Comparison of ENCODE assay signal across 15 mouse cellular contexts in genomic region chr15:62511461-62511860, GRCm38 (mm10).
"Had no signal": no experiment of that assay in that cellular context is flagged by ENCODE, and none has a peak within 500 bp of the region (broad histone marks: within the 10 kb centered on the region; RNA-seq: fewer than 3 reads in every experiment).

No protein-coding gene starts in this region.

- DNase-seq: kidney, postnatal 10 days; kidney, postnatal 4 days; liver; liver, embryonic 13.5 days; liver, postnatal 0 days; lung, postnatal 14 days; thymus, adult 2 months; thymus, postnatal 25 days had no signal

- H3K9ac ChIP-seq: limb, embryonic 12.5 days; liver, embryonic 13.5 days; liver, postnatal 0 days; lung, embryonic 15.5 days; midbrain, embryonic 13.5 days; neural tube, embryonic 12.5 days had no signal

- H3K27ac ChIP-seq: limb, embryonic 12.5 days; liver, embryonic 13.5 days; lung, embryonic 15.5 days; macrophage; midbrain, embryonic 13.5 days; neural tube, embryonic 12.5 days; stomach, postnatal 0 days had no signal

- H3K4me2 ChIP-seq: limb, embryonic 12.5 days; liver, embryonic 13.5 days; lung, embryonic 15.5 days; midbrain, embryonic 13.5 days; neural tube, embryonic 12.5 days had no signal

- ATAC-seq: liver, postnatal 0 days; midbrain, embryonic 13.5 days had no signal

- H3K4me1 ChIP-seq: limb, embryonic 12.5 days; liver, embryonic 13.5 days; lung, embryonic 15.5 days; megakaryocyte, embryonic 14.5 days; midbrain, embryonic 13.5 days; neural tube, embryonic 12.5 days had no signal

- H3K36me3 ChIP-seq: limb, embryonic 12.5 days; liver, embryonic 13.5 days; lung, embryonic 15.5 days; midbrain, embryonic 13.5 days; neural tube, embryonic 12.5 days had no signal

- H3K9me3 ChIP-seq: limb, embryonic 12.5 days; liver, embryonic 13.5 days; lung, embryonic 15.5 days; megakaryocyte, embryonic 14.5 days; midbrain, embryonic 13.5 days; neural tube, embryonic 12.5 days had no signal

- H3K27me3 ChIP-seq: limb, embryonic 12.5 days; liver, embryonic 13.5 days; lung, embryonic 15.5 days; megakaryocyte, embryonic 14.5 days; midbrain, embryonic 13.5 days; neural tube, embryonic 12.5 days had no signal

- H3K4me3 ChIP-seq: limb, embryonic 12.5 days; liver, embryonic 13.5 days; lung, embryonic 15.5 days; megakaryocyte, embryonic 14.5 days; midbrain, embryonic 13.5 days; neural tube, embryonic 12.5 days had no signal
